Mouse (Mus musculus) right cerebral cortex, adult 18-20 months (tissue): Measurements from ENCODE around the gene Clec9a.

ENCODE experiments used
- DNase-seq: peaks from one replicate; pipeline ENCODE4 v3.0.0; 2022; ENCODE audit warnings: mixed read lengths

Clec9a gene

DNA sequence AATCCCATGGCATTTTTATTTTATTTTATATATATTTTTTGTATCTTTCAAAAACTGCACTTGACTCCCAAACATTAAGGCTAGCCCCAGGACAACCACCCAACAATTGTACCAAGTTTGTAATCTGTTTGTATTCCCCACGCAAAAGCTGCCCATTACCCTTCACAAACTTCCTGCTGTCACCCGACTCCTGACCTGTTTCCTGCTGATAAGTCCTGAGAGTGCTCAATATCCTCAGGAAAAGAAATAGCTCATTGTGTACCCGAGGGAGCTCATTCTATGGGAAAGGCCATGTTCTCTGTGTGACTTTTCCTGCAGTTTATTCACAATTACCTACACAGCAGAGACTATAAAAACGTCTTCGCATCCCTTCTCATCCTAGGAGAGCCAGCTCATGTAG is 17.1 kb downstream of the Clec9a start:
- DNase-seq, result no peak

DNA sequence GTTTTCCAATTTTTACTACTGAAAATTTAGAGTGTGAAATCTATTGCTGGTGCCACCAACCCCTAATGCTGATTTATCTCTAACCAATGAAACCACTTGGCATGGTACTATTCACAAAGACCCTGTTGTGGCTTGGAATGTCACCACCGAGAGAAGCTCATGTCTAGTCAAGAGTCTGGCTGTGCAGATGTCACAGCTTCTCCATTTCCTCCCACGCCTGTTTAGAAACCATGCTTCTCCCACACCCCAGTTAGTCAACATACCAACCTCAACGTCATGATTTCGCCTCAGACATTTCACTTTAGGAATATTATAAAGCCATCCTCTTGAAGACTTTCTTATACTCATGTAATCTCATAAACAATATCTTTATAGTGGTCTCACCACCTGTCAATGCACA is 18.6 kb downstream of the Clec9a start:
- DNase-seq, result no peak

DNA sequence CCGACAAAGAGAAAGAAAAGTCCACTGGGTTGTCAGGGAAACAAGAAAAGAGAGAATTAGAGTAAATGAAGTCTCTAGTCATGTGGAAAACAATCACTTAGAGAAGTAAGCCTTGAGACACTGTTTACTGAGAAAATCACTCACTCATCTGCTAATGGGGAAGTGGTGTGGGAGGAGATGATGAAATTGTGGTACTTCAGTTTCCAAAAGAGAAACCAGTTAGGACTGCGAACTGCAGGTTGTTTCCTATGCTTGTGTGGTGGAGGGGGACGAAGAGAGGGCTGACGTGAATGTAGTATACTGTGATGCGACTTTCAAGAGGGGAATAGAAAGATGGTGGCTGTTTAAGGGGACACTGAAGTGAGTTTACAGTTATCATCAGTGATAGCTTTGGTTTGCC is 25.6 kb downstream of the Clec9a start:
- DNase-seq, result no peak

DNA sequence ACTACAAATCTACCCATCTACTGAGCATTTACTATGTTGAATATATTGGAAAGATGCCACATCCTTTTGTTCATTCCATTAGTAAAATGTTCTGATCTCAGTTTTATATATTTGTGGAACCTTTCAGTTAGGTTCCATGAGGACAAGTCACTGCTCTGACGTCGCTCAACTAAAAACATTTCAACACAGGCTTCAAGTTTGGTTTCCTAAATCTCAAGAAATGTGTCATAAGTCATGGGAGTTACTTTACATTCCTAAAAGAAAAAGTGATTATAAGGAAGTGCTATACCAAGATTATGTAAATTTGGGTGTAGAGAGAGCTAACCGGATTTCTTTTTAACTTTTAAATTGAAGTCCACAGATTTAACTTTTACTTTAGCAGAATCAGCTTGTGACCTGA is 27.4 kb downstream of the Clec9a start:
- DNase-seq, result no peak

DNA sequence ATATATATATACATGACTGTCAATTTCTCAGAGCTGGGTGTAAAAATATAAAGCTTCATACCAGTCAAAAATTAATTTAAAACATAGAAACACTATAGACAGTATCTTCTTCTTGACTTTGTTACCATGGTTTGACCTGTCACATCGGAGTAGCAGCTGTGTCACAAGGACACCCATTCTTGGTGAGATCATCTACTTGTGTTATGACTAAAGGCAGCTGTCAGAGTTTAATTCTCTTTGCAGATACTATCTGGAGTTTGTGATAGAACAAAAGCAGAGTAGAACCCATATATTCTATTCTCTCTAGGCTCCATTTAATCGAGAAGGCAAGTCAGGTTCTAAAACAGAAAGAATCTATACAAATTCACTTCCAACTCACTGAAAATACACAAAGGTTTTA is 29.4 kb downstream of the Clec9a start:
- DNase-seq, result no peak

DNA sequence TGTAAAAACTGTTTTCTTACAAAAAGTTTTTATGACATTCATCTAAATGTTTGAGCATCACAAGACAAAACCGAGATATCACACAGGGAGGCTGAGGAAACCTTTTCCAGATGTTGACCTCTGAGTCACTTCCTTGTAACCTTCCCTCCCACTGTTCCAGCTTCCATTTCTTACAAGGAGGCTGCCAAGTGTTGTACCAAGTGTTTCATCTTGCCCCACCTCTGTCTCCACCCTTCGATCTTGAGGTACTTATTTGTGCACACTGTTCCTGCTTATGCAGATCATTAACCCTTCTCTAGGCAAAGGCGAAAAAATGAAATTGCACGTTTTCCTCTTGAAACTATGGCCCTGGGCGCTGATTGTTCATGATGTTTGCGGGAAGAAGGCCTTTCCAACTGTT is 41.1 kb downstream of the Clec9a start:
- no peak for DNase-seq

DNA sequence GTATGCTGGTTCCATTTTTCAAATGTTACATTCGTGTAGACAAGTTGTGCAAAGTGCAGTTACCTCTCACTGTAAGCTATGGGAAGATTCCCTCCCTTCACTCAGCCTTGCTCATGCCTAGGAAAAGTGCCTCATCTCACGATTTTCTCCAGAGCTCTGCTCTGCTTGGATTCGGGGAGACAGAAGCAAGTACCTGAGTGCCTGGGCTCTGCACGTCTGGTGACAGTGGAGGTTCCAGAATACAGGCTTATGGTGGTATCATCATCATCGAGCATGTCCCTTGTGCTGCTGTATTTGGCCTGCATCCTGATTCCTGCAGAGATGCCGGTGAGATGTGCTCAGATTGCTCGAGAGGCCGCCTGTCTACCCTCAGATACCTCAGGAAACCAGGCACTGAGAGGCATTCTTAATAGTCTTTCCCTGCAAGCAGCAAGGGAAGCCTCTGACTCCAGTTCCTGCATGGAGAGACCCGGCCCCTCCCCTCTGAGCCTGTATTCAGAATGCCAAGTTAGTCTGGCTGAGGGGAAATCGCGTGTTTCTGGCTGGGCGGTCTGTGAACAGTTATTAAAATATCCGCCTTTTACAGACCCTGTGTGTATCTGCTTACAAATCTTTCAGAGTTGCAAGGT is 42.9 kb downstream of the Clec9a start, which contains the start of gene Clec1a:
Gene Clec1a, minus strand, starts transcription at position 590 of the 629 bp plus-strand sequence.
- no peak for DNase-seq

DNA sequence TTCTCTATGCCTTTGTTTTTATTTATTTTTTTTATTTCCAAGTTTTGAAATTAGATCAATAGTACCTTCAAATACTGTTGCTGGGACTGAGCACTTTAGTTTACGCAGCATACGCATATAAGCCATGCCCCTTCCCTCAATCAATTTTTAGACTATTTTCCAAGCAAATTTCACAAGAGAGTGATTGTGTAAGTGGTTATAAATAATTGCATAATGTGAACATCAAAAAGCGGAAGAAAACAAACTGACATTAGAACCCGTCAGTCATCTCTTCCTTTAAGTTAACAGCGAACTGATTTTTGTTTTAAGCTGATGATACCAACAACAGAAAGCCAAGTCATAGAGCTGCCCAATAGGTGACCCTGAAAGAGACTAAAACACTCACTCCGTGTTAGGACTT is 62.7 kb downstream of the Clec9a start:
- DNase-seq, result no peak

DNA sequence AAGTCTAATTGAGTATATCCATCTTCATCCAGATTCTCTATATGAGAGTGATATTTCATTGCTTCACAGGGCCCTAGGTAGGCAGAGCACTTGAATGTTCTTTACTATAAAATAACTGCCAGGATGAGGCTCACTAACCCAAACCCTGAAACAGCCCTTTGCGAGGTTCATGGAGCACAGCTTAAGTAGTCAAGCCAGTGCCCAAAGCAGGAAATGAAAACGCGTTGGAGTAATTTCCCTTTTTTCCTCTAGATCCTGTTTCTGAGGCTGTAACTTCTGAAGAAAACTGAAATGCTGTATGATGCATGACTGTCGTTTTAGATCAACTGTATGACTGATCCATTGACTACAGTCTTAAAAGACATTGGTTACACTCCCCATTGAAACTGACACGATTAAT is 64.0 kb downstream of the Clec9a start:
- no peak for DNase-seq
